Mouse (Mus musculus): Measurements from ENCODE around the gene Eefsec.

Eefsec gene

GRCm38 (mm10) chr6:88416130-88416758 lies 30.1 kb downstream of the Eefsec start:
- peak; percentile 69 for DNase-seq (ENCODE audit: low read depth, low spot score)

DNA sequence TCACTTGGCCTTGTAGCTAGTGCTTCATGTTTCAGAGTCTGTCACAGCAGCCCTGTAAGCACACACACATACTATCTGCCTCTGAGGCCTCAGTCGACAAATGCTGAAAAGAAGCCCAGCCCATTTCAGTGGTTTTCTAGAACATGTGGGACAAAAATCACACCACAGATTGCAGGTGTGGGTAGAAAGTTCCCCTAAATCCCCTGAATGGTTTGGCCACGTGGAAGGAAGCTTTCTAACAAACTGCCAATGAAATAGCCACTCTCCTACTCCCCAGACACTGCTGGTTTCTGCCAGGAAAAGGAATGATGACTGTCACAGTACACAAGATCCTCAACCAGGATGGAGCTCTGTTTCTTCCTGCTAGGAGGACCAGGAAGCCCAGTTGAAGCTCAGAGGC lies 33.7 kb downstream of the Eefsec start:
- DNase-seq (ENCODE audit: low read depth, low spot score): no peak

DNA sequence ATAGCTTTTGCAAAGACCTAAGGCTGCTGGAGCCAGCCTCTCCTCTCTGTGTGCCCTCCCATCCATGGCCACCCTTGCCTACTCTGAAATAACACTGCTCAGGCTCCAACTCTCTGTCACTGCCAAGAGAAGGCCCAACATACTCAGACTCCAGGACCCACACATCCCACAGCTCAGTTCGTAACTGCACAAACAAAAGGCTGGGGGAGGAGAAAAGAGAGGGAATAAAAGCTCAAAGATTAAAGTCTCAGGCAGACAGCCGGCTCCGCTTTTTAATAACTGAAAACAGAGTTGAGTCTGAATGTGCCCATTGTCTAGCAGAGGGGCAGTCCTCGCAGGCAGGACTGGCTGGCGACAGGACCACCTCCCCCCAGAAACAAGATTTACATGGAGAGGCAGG lies 36.8 kb downstream of the Eefsec start:
- DNase-seq (ENCODE audit: low read depth, low spot score): peak; percentile 16

- no peak for DNase-seq (ENCODE audit: low read depth, low spot score)
Measured at GRCm38 (mm10) chr6:88400451-88400850, 45.9 kb downstream of the Eefsec start.

- no peak for DNase-seq (ENCODE audit: low read depth, low spot score)
Measured at GRCm38 (mm10) chr6:88397985-88398384, 48.4 kb downstream of the Eefsec start.

GRCm38 (mm10) chr6:88388946-88389345 lies 57.4 kb downstream of the Eefsec start:
- DNase-seq (ENCODE audit: low read depth, low spot score): peak; percentile 23

DNA sequence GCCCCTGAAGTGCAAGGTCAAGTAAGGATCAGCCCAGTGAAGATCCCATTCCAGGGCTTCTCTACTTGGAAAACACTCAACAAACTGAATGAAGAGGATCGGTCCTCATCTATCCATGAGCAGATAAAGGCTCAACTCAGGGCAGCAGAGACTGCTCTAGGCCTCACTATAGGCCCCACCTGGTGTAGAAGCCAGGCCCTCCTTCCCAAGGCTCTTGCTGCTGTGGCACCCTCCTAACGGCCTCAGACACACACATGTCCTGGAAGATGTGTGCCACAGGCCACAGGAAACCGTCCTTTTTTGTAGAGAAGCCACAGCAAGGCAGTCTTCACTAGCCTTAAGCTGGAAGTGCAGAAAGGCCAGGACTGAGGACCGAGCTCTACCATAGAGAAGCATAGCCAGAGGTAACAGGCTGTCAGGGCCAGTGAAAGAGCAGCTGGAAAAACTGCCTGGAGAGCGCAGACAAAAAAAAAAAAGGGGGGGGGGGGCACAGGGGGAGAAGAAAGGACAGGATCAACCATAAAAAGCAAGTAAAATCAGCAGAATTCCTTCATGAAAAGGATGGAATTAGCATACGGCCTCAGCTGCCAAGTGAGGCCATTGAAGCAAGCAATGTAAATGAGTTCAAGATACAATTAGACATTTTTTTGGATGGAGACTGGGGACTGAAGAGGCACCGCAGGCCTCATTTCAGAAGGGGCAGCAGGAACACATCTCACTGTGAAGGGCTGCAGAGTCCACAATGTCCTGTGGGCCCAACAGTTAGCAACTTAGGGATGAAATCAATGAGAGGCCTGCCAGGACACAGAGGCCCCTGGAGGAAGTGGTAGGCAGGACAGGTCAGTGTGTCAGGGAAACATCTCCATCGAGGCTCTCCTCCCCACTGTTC lies 58.3 kb downstream of the Eefsec start:
- DNase-seq (ENCODE audit: low read depth, low spot score): no peak

DNA sequence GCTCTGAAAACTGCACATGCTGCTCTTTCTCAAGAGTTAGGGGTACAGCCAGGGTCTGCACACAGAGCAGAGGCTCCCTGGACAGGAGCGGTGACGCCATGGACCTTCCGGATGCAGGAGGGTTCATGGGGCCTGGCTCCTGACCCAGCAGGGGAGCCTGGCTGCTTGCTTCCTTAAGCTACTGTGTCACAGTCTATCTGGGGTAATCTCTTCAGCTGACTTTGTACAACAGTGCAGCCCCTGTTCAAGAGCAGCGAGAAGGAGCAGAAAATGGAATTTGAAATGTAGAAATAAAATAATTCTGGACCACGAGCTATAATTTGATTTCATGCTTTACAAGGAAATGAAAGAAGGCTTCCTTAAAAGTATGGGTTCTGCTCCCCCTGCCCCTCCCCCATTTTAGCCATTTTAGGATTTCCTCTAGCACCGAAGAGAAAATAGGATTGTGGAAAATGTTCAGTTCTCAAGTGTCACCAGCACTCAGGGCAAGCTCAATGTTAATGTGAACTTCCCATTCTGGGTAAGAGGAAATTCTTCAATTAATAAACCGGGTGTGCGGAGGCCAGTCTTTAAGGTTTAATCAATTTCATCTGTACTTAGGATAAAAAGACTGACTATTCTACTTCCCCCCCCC lies 61.8 kb downstream of the Eefsec start:
- DNase-seq (ENCODE audit: low read depth, low spot score): peak; percentile 24

DNA sequence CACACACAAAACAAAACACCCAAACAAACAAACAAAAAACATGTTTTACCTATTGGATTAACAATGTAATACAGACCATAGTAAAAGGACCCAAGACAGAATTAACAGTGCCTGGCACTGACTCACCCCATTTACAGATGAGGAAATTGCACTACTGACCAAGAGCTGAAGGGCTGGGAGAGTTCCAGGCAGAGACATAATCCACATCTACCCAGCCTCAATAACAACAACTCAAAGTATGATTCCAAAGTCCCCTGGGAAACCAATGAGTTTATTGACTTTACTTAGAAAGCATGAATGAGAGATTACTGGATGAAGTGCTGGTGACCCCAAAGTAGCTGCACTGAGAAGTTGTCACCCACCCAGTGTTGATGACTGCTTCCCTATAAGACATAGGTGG lies 62.6 kb downstream of the Eefsec start:
- DNase-seq (ENCODE audit: low read depth, low spot score): no peak

GRCm38 (mm10) chr6:88379756-88380155 lies 66.6 kb downstream of the Eefsec start:
- DNase-seq (ENCODE audit: low read depth, low spot score): no peak

- DNase-seq (ENCODE audit: low read depth, low spot score): no peak
Measured at GRCm38 (mm10) chr6:88378829-88379228, 67.5 kb downstream of the Eefsec start.

DNA sequence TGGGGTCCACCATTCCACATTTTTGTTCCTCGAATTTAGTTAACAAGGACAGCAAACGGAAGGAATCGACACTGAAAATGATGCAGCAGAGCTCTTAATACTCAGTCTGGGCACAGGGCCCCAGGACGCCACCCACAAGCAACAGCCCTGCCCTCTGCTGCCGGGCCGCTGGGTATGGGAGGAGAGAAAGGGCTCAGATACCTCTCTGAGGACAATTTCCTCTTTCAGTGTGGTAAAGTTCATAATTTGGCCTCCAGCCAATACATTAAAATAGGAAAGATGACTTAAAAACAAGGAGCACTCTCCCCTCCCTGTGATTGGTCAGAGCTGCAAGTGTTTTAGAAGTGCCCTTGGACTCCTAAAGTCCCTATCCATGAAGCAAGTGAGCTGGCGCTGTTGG lies 72.1 kb downstream of the Eefsec start:
- no peak for DNase-seq (ENCODE audit: low read depth, low spot score)

GRCm38 (mm10) chr6:88369851-88370635 lies 76.3 kb downstream of the Eefsec start:
- no peak for DNase-seq (ENCODE audit: low read depth, low spot score)

GRCm38 (mm10) chr6:88363475-88364012 lies 82.8 kb downstream of the Eefsec start:
- no peak for DNase-seq (ENCODE audit: low read depth, low spot score)

GRCm38 (mm10) chr6:88361096-88361495 lies 85.2 kb downstream of the Eefsec start:
- no peak for DNase-seq (ENCODE audit: low read depth, low spot score)

GRCm38 (mm10) chr6:88358210-88358609 lies 88.1 kb downstream of the Eefsec start:
- no peak for DNase-seq (ENCODE audit: low read depth, low spot score)

- no peak for DNase-seq (ENCODE audit: low read depth, low spot score)
Measured at GRCm38 (mm10) chr6:88355866-88356265, 90.5 kb downstream of the Eefsec start.

DNA sequence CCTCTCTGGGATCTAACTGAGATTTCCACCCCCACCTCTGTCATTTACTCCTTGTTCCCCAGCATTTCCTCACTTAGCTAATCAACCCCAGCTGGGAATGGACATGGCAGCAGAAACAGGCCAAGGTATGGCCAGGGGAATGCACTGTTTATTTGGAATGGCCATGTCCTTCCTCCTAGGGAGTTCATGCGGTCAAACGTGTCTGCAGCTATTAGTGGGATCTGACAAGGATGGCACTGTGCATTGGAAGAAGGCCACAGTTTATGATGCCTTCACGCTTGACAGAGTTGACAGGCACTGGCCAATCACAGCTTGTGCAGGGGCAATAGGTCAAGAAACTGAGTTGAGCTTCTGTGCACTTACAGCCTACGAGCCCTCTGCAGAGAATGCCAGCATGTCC lies 93.8 kb downstream of the Eefsec start:
- DNase-seq (ENCODE audit: low read depth, low spot score): no peak

DNA sequence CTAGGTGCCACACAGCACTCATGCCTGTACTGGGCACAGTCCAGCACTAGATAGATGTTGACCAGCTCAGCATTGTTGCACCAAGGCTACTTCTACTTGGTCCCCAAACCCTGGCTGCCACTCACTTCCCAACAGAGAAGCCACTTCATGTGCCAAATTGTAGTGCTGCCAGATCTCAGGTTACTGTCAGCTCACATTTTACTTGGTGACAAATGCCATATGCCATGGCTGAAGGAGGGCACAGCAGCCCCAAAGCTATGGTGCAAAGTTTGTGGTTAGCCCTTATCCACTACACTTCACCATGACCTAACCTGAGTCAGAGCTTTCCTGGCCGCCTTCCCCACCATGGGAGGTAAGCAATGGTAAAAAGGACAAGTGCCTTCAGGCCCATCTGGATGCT lies 99.6 kb downstream of the Eefsec start:
- no peak for DNase-seq (ENCODE audit: low read depth, low spot score)

DNA sequence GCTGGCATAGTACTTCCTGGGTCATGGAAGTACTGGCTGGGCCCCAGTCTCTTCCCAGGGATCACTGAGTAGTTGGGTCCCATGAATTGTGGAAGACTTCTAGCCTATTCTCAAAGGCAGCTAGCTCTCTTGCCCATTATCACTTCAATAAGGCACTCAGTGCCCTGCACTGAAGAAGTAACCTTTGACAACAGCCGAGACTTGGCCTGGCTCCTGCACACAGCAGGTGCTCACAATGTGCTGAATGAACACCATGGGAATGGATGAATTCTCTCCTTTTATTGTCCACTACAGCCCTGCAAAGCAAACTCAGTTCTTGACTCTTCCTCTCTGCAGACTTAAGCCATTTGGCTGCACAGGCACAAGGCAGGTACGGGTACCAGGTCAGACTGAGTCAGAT lies 101.0 kb downstream of the Eefsec start:
- DNase-seq (ENCODE audit: low read depth, low spot score): no peak

Data from forelimb bud, embryonic 11.5 days (tissue).